Mouse (Mus musculus): ENCODE data around the gene St6galnac3. TPM values are rescaled to one million over a fixed set of nuclear protein-coding genes. Genes with fewer than 3 reads are reported as not detected.
A peak's percentile ranks its signal among the peaks of the same experiment; 100 is the strongest.

St6galnac3 gene
- total and polyA plus RNA-seq, 3 experiments: 0.08 to 1.1 (median 0.38) TPM

DNA sequence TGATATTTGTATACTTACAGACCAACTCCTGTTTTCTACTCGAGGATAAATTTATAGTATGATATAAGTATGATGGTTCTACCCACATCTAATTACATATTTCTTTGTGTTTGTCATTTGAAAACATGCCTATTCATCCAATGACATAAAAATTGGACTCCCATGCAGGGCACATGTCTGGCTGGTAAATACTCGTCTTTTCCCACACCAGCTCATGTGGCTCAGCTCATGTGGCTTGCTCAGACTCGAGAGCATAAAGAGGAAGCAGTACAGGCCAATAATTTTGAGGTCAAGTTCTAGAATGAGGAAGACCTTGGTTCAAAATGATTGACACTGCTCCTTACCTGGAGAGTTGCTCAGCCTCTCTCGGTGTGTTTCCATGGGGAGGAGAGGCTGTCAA is 416.6 kb downstream of the St6galnac3 start:
- dilution Hi-C loops (cut with MboI; ENCODE audit: extremely low pct_ligation_motif_present, extremely low pct_unique_long_range_greater_than_20kb, low sequenced_read_pairs): no loop called here
- TF ChIP-seq SIN3A (IDR thresholded peaks at IDR 0.05; ENCODE audit: low read length): no peak
- peak; percentile 51 for TF ChIP-seq BHLHE40 (IDR thresholded peaks at IDR 0.05; ENCODE audit: low read depth, low read length)
- TF ChIP-seq USF2 (conservative IDR thresholded peaks at IDR 0.05; ENCODE audit: low read depth, low read length): no peak
- no peak for TF ChIP-seq USF1 (IDR thresholded peaks at IDR 0.05; ENCODE audit: low read depth, low read length)
- 0 out of 2 replicates have a peak, but pooled peaks have one; percentile 55 for TF ChIP-seq MYC (IDR thresholded peaks at IDR 0.05; ENCODE audit: low read depth, low read length)

DNA sequence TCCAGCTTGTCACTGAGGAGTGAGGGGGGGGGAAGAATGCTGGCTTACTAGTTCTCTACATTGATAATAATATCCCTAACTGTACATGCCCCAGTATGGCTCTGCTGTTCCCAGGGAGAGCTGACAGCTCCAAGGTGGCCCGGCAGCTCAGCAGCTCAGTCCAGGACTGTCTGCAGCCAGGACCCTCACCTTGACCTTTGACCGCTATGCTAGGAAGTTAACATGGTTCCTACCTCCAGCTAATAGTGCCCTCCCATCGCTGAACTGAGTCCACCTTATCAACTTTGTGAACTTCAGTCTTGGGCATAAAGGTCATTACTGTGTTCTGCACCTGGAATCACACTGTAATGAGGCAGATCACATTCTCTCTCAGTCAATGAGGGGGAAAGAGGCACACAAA is 419.8 kb downstream of the St6galnac3 start:
- DNase-seq (ENCODE audit: extremely low read depth): no peak
- Histone ChIP-seq H3K9me3 (replicated peaks; ENCODE audit: low read length) (no peaks in the 10 kb centered on the region), H3K4me3 (replicated peaks in 1 of 3; ENCODE audit: low read depth in 2 of 3, low read length in 2 of 3, poor library complexity in 1 of 3) (no peak overlapping the region), H3K27me3 (replicated peaks) (no peaks in the 10 kb centered on the region), H3K36me3 (replicated peaks in 1 of 2; ENCODE audit: control insufficient read depth in 1 of 2, insufficient read depth in 1 of 2, low read length in 1 of 2) (no peaks in the 10 kb centered on the region), H3K27ac (ENCODE audit: insufficient read depth, low read depth) (no peak overlapping the region), H3K79me2 (replicated peaks; ENCODE audit: control insufficient read depth, extremely low read depth, insufficient read depth, poor library complexity, severe bottlenecking) (no peaks in the 10 kb centered on the region), H3K4me1 (ENCODE audit: control insufficient read depth in 1 of 2, insufficient read depth in 2 of 2) (peaks cover 0 to 6% of the 10 kb centered on the region in 2 experiments; a peak in 2 of 4 replicates), H3K4me2 (ENCODE audit: insufficient read depth, low read depth, poor library complexity, severe bottlenecking) (no peak overlapping the region), H3K9ac (ENCODE audit: insufficient read depth, low read depth) (no peak overlapping the region)
- dilution Hi-C loops (cut with MboI; ENCODE audit: extremely low pct_ligation_motif_present, extremely low pct_unique_long_range_greater_than_20kb, low sequenced_read_pairs) (no loop called here), in situ Hi-C loops (cut with MboI; ENCODE audit: low pct_ligation_motif_present, low pct_unique_long_range_greater_than_20kb, low sequenced_read_pairs) (no loop called here)
- no peak for TF ChIP-seq JUN (IDR thresholded peaks at IDR 0.05; ENCODE audit: insufficient read depth, low read depth, low read length)
- TF ChIP-seq ETS1 (conservative IDR thresholded peaks at IDR 0.05; ENCODE audit: low read depth, low read length): no peak
- TF ChIP-seq POLR2A (IDR thresholded peaks at IDR 0.05; ENCODE audit: low read depth, low read length): no peak
- TF ChIP-seq ZKSCAN1 (IDR thresholded peaks at IDR 0.05; ENCODE audit: borderline replicate concordance, low read depth, low read length): no peak

More for the DNA sequence above, 416.6 kb downstream of the St6galnac3 start:
- Histone ChIP-seq H3K4me2 (ENCODE audit: insufficient read depth, low read depth, poor library complexity, severe bottlenecking) (no peak overlapping the region), H3K4me3 (replicated peaks in 1 of 3; ENCODE audit: low read depth in 2 of 3, low read length in 2 of 3, poor library complexity in 1 of 3) (no peak overlapping the region), H3K9ac (ENCODE audit: insufficient read depth, low read depth) (no peak overlapping the region), H3K9me3 (replicated peaks; ENCODE audit: low read length) (no peaks in the 10 kb centered on the region), H3K27ac (ENCODE audit: insufficient read depth, low read depth) (no peak overlapping the region), H3K36me3 (replicated peaks in 1 of 2; ENCODE audit: control insufficient read depth in 1 of 2, insufficient read depth in 1 of 2, low read length in 1 of 2) (no peaks in the 10 kb centered on the region), H3K4me1 (ENCODE audit: control insufficient read depth in 1 of 2, insufficient read depth in 2 of 2) (peaks cover 0 to 6% of the 10 kb centered on the region in 2 experiments; a peak in 2 of 4 replicates), H3K79me2 (replicated peaks; ENCODE audit: control insufficient read depth, extremely low read depth, insufficient read depth, poor library complexity, severe bottlenecking) (no peaks in the 10 kb centered on the region), H3K27me3 (replicated peaks) (no peaks in the 10 kb centered on the region)
- in situ Hi-C loops (cut with MboI; ENCODE audit: low pct_ligation_motif_present, low pct_unique_long_range_greater_than_20kb, low sequenced_read_pairs): no loop called here
- peak; percentile 35 for DNase-seq (ENCODE audit: extremely low read depth)

DNA sequence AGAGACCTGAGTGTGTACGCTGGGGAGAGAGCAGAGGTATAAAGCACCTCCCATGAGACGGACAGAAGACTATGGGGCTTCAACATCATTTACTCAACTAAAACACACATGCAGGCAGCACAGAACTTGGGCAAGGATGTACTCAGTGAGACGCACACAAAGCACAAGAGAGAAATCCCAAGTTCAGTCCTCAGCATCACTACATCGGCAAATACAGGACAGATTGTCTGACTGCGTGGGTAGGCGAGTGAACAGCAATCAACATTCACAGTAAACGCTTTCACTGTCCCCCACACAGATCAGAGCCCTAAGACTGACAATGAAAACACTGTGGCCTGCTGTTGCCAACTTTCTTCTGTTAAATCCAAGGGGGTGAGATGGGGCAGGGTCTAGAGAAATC is 422.6 kb downstream of the St6galnac3 start:
- Histone ChIP-seq H3K9ac (ENCODE audit: insufficient read depth, low read depth) (no peak overlapping the region), H3K9me3 (replicated peaks; ENCODE audit: low read length) (no peaks in the 10 kb centered on the region), H3K36me3 (replicated peaks in 1 of 2; ENCODE audit: control insufficient read depth in 1 of 2, insufficient read depth in 1 of 2, low read length in 1 of 2) (no peaks in the 10 kb centered on the region), H3K4me1 (ENCODE audit: control insufficient read depth in 1 of 2, insufficient read depth in 2 of 2) (peaks cover 0 to 3% of the 10 kb centered on the region in 2 experiments; a peak in 1 of 4 replicates), H3K79me2 (replicated peaks; ENCODE audit: control insufficient read depth, extremely low read depth, insufficient read depth, poor library complexity, severe bottlenecking) (no peaks in the 10 kb centered on the region), H3K4me2 (ENCODE audit: insufficient read depth, low read depth, poor library complexity, severe bottlenecking) (no peak overlapping the region), H3K4me3 (replicated peaks in 1 of 3; ENCODE audit: low read depth in 2 of 3, low read length in 2 of 3, poor library complexity in 1 of 3) (no peak overlapping the region), H3K27ac (ENCODE audit: insufficient read depth, low read depth) (no peak overlapping the region), H3K27me3 (replicated peaks) (no peaks in the 10 kb centered on the region)
- no peak for DNase-seq (ENCODE audit: extremely low read depth)
- TF ChIP-seq ELF1 (IDR thresholded peaks at IDR 0.05; ENCODE audit: low read depth, low read length) (no peak), MYC (IDR thresholded peaks at IDR 0.05; ENCODE audit: low read depth, low read length) (no peak), JUN (IDR thresholded peaks at IDR 0.05; ENCODE audit: insufficient read depth, low read depth, low read length) (no peak), EP300 (IDR thresholded peaks at IDR 0.05; ENCODE audit: low read length) (no peak), USF2 (conservative IDR thresholded peaks at IDR 0.05; ENCODE audit: low read depth, low read length) (no peak), TBP (conservative IDR thresholded peaks at IDR 0.05; ENCODE audit: low read depth, low read length) (no peak), HCFC1 (IDR thresholded peaks at IDR 0.05; ENCODE audit: low read depth, low read length) (no peak)
- in situ Hi-C loops (cut with MboI; ENCODE audit: low pct_ligation_motif_present, low pct_unique_long_range_greater_than_20kb, low sequenced_read_pairs) (no loop called here), dilution Hi-C loops (cut with MboI; ENCODE audit: extremely low pct_ligation_motif_present, extremely low pct_unique_long_range_greater_than_20kb, low sequenced_read_pairs) (no loop called here)

Measured in CH12.LX (cell line).